Mouse (Mus musculus): ENCODE measurements around the gene Cutal. TPM values are rescaled to one million over a fixed set of nuclear protein-coding genes. Genes with fewer than 3 reads are reported as not detected.
"Not testable (repeated sequence)": the region's sequence is repeated elsewhere in the genome, so short reads cannot be mapped to it uniquely, and the experiment has no call there.

Cutal gene
- under 1 TPM; 0.15 to 0.41 TPM for total RNA-seq (2021)
- long read RNA-seq, experiment 1: 0 reads
- long read RNA-seq, experiment 2: 0 reads

DNA sequence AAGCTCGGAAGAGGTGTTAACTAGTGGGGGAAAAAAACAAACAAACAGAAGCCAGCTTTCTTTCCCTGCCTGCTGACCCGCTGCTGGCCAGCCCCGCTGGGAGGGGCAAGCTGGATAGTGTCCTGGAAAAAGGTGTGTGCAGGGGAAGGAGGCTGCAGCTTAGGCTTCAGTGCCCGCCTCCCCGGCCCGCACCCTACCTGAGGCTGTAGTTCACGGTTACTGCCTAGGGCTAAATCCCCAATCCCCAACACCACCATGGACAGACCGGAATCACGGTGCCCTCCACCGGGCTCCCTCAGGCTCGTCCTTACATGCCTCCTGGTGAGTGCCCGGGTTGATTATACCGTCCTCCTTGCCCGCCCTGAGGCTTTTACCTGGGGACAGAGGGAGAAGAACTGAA is at the start of gene Cutal:
Gene Cutal, plus strand, starts transcription at position 126 of the 400 bp plus-strand sequence.
- DNase-seq (ENCODE audit: low spot score in 2 of 2): no peak

DNA sequence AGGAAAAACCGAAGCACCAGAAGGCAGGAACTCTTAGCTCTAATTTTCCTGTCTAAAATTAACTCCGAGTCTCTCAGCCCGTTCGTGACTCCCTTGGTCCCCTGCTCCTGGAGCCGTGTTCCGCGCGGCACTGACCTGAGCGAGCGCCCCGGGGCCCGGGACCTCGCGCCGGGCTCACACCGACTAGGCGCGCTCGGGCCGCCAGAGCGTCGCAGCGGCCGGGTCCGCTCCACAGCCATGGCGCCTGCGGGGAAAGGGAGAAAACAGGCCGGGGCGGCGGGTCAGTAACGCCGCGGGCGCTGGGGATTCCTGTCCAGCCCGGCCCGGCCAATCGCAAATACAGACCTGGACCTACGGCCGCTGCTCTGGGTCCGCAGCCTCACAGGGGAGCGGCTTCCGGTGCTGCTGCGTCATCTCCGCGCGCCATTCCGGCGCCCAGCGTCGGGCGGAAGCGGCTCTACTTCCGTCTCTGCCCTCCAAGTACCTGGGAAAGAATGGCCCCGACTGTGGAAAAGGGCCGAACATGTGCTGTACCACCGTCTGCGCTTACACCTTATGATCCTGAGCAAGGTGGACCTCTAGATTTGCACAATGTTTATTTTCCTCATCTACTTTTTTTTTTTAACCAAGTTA is 48.3 kb upstream of the Cutal start, which contains the start of gene Fbxw2:
Gene Fbxw2, minus strand, starts transcription at position 485 of the 633 bp plus-strand sequence.
- H3K4me3 ChIP-seq: peak within 1 kb of the TSS; percentile 66
- H3K27ac ChIP-seq: peak within 1 kb of the TSS; percentile 91
- peak; percentile 92 to 96 for DNase-seq (ENCODE audit: low spot score in 2 of 2)
- TF ChIP-seq CTCF (conservative IDR thresholded peaks at IDR 0.05): no peak

More for the DNA sequence above, at the start of gene Cutal:
- TF ChIP-seq CTCF (conservative IDR thresholded peaks at IDR 0.05): no peak
- Histone ChIP-seq H3K27ac (no peak within 1 kb of the TSS), H3K4me3 (peak within 1 kb of the TSS; percentile 26; the same call in 1 of the 2 replicates)

DNA sequence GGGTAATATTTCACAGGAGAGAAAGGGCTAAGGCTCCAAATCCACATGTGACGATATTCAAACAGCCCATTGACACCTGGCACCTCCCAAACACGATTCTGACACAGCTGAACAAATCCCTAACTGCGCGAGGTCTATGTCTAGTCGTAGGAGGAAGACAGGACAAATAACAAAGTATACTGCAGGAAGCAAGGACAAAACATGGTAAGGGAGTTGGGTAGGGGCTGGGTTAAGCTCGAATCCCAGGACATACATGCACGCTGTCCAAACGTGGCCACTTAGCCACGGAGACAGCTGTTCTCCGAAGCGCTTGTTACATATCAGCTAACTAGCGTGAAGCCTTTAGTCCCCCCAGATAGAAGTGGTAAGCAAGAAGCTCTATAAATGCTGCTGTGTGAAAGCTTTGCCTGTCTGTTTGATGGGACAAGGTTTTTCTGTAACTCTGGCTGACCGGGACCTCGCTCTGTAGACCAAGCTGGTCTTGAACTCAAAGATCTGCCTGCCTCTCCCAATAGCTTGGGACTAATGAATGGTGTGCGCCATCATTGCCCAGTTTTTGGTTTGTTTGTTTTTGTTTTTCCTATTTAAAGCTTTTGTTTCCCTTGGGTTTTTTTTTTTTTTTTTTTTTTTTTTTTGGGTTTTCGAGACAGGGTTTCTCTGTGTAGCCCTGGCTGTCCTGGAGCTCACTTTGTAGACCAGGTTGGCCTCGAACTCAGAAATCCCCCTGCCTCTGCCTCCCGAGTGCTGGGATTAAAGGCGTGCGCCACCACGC is 47.5 kb upstream of the Cutal start:
- Histone ChIP-seq H3K27ac (peak overlapping the region; percentile 91), H3K4me3 (peak overlapping the region; percentile 66)
- DNase-seq (ENCODE audit: low spot score in 2 of 2): no peak
- TF ChIP-seq CTCF (conservative IDR thresholded peaks at IDR 0.05): no peak

DNA sequence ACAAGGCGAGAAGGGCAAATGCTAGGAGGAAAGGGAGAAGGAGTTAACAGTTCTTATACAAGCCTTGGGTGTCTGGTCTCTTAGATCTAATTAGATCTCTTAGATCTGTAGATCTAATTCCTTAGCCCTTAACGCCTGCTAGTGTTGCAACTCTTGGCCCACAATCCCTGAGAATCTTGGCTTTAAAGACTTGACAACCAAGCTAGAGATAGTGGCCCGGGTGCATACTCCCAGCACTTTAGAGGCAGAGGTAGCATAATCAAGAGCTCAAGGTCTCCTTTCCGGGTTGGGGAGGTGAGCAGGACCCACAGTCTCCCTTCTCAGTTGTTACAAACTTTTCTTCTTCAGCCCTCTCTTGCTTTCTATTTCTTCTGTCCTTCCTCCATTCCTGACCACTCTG is 46.6 kb upstream of the Cutal start:
- no peak for TF ChIP-seq CTCF (conservative IDR thresholded peaks at IDR 0.05)
- Histone ChIP-seq H3K4me3 (no peak overlapping the region), H3K27ac (no peak overlapping the region)
- no peak for DNase-seq (ENCODE audit: low spot score in 2 of 2)

DNA sequence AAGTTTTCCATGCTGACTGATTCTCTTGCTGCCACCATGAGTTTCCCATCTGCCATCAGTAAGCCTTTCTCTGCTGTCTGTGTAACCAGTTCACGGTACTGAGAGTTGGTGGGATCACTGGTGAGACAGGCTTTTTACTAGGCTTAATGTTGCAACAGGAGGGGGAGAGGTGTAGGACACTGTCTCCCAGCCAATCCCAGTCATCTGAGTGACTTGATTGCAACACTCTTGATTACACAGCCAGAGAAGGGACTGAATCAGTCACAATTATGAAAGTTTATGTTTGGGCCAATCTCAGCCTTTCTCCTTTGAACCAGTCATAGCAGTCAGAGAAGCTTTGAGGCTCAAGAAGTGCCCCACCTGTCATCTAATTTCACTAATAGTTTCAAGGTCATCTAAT is 46.2 kb upstream of the Cutal start:
- H3K4me3 ChIP-seq: no peak overlapping the region
- no peak overlapping the region for H3K27ac ChIP-seq
- DNase-seq (ENCODE audit: low spot score in 2 of 2): no peak
- TF ChIP-seq CTCF (conservative IDR thresholded peaks at IDR 0.05): no peak

DNA sequence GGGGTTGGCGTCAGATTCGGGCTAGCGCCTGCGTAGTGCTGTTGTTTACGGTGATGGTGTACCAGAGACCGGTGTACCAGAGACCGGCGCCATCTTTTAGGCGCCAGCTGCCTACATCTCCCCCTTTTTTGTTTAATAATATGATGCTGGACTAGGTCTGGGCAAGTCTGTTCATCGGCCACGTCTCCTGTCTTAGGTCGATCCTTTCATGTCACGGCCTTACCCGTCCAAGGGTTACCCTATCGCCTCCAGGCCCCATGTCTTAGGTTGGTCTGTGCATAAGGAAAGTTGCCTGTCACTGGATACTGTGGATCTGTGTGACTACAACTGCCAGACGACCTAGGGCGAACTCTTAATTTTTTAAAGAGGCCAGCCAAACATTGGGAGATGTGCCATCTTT is 44.1 kb upstream of the Cutal start:
- H3K4me3 ChIP-seq; DNase-seq (ENCODE audit: low spot score in 2 of 2); H3K27ac ChIP-seq: not testable (repeated sequence)

DNA sequence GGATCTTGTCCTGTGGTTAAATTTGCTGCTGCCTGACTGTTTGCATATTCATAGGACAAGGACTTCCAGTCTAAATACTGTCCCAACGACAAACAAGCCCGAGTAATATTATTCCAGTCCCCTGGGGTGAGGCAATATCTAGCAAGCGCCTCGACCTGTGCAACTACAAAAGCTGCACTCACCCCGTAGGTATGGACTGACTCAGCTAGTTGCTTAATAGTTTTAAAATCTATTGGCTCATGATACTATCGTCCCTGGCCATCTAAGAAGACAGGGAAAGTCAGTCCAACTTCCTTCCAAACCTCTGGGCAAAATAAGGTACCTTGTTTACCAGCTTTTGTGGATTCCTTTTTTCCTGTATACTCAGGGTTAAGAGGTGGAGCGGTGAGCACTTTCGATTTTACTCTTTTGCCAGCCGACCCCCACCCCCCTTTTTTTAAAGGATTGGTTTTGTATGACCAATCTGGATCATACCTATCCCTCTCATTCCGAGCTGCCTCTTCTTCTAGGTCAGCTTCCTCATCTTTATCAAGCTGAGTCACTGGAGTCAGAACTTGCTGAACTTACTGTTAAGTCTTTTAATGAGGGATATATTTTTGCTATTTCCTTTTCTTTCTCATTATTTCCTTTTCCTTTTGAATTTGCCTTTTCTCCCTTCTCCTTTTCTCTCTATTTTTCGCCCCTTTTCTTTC is 41.3 kb upstream of the Cutal start, which contains the start of gene Gm34653:
Gene Gm34653, plus strand, starts transcription at position 242 of the 692 bp plus-strand sequence.
- DNase-seq (ENCODE audit: low spot score in 2 of 2); H3K4me3 ChIP-seq; H3K27ac ChIP-seq: not testable (repeated sequence)

DNA sequence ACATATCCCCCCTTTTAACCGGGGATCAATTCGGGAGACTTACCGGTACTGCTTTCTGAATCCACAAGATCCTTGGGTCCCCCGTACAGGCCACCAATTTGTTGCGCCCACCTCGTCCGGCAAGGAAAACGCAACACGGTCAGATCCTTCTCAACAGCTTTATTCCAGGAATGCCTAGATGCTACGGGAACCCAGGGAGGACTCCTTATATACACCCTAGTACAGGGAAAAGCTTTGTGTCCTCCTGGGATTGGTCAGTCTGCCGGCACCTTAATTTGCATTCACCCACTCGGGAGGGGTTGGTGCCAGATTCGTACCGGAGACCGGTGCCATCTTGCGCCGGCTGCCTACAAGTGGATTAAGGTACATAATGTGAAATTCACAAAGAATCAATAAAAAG is 40.6 kb upstream of the Cutal start:
- no peak for DNase-seq (ENCODE audit: low spot score in 2 of 2)
- H3K27ac ChIP-seq: no peak overlapping the region
- no peak for TF ChIP-seq CTCF (conservative IDR thresholded peaks at IDR 0.05)

DNA sequence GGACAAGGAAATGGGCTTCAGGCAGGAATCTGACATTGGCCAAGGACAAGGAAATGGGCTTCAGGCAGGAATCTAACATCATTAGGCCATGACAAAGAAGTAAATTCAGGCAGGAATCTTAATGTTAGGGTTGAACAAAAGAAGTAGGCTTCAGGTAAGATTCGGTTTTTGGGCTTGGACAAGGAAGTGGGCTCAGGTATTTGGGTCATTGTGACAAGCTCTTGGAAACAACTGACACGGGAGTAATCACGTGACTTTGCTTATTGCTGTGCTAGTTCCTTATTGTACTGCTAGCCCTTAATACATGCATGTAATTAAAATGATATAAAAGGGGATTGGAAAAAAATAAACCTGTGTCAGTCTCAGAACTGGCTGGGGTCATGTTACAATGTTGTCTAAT is 38.5 kb upstream of the Cutal start:
- no peak for TF ChIP-seq CTCF (conservative IDR thresholded peaks at IDR 0.05)
- H3K27ac ChIP-seq: no peak overlapping the region
- no peak for DNase-seq (ENCODE audit: low spot score in 2 of 2)
- H3K4me3 ChIP-seq: no peak overlapping the region

More for the DNA sequence above, 40.6 kb upstream of the Cutal start:
- no peak overlapping the region for H3K4me3 ChIP-seq

DNA sequence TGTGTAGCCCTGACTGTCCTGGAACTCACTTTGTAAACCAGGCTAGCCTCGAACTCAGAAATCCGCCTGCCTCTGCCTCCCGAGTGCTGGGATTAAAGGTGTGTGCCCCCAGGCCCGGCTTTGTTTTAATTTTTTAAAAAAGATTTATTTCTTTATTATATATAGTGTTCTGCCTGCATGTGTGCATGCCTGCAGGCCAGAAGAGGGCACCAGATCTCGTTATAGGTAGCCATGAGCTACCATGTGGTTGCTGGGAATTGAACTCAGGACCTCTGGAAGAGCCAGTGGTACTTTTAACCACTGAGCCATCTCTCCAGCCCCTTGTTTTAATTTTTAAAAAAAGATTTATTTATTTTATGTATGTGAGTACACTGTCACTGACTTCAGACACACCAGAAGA is 34.1 kb upstream of the Cutal start:
- H3K27ac ChIP-seq; DNase-seq (ENCODE audit: low spot score in 2 of 2); H3K4me3 ChIP-seq: not testable (repeated sequence)
- TF ChIP-seq CTCF (conservative IDR thresholded peaks at IDR 0.05): peak; percentile 51

DNA sequence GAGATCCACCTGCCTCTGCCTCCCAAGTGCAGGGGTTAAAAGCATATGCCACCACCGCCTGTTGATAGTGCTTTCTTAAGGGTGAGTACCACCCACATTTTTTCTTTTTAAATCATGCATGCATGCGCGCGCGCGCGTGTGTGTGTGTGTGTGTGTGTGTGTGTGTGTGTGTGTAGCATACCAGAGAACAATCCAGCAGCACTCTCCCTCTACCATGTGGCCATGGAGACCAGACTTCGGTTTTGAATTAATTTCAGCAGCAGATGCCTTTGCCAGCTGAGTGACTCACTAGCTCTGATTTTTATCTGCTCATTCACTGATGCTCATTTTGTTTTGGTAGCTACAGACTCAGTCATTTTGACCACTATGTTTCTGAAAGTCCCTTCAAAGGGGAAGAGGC is 32.5 kb upstream of the Cutal start:
- no peak for TF ChIP-seq CTCF (conservative IDR thresholded peaks at IDR 0.05)
- Histone ChIP-seq H3K4me3 (no peak overlapping the region), H3K27ac (0 out of 2 replicates have a peak overlapping the region, but pooled peaks have one; percentile 43)
- DNase-seq (ENCODE audit: low spot score in 2 of 2): peak; percentile 63 to 84

DNA sequence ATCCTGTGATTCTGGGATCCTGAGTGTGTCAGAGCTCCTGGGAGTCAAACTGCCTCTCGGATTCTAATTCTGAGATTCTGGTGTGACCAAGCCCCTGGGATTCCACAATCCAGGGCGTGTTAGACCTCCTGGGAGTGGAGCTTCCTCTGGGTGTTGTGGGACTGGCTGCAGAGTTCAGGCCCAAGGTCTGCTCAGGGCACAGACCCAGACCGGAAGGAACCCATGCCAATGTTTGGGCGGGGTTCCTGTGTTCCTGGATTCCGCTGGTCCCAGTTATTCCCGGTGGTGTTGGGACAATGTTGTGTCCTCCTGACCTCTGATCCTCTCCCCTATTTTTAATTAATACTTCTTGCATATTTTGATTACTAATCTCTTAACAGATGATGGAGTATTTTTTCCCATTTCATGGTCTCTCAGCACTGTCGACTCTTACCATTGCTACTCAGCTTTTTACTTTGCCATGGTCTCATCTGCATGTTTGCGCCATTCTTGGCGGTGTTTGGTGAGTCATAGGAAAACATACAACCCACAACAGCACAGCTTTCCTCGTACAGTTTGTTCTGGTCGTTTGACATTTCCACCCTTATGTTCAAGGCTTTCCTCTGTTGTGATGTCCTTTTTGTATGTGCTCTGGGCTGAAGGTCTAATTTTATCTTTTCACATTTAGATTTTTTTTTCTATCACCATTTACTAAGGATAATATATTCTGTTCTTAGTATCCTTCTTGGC is 30.8 kb upstream of the Cutal start:
- no peak overlapping the region; the same call in 1 of the 2 replicates for H3K27ac ChIP-seq
- H3K4me3 ChIP-seq: no peak overlapping the region
- TF ChIP-seq CTCF (conservative IDR thresholded peaks at IDR 0.05): no peak
- DNase-seq (ENCODE audit: low spot score in 2 of 2): no peak
